Mouse (Mus musculus) common myeloid progenitor, adult 5-6 weeks (primary cell): ENCODE data around the gene Nmnat1. TPM values are rescaled to one million over a fixed set of nuclear protein-coding genes. Genes with fewer than 3 reads are reported as not detected.
"Not testable (repeated sequence)": the region's sequence is repeated elsewhere in the genome, so short reads cannot be mapped to it uniquely, and the experiment has no call there.

Experiments used
- ATAC-seq: replicated peaks from 2 replicates; pipeline ENCODE4 v1.8.0; 2016; ENCODE audit warnings: low read depth, mild to moderate bottlenecking, moderate TSS enrichment, inconsistent platforms; ENCODE audit not compliant: poor library complexity, severe bottlenecking
- total RNA-seq: library from RNA; stranded (forward); fragments of 200-1000, 187-1606 nt; gene quantifications from 2 replicates; pipeline ENCODE4 v1.2.3, GENCODE M21; 2017

Gene Nmnat1
- total RNA-seq, 1 experiment from 2014 or later, result 15.5 TPM

DNA sequence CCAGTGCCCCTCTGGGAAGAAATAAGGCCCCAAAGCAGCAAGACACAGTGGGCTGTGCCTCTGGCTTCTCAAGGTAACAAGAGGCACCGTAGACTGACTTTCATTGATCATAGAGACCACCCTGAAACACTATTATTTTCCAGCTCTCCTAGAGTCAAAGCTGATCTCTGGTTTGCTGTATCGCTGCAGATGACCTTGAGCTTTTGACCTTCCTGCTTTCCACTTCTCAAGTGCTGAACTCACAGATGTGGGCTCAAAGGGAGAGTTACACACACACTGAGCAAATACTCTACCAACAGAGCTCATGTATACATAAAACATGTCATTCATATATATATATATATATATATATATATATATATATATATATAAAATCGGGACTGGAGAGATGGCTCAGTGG lies 34.4 kb downstream of the Nmnat1 start:
- no peak for ATAC-seq

DNA sequence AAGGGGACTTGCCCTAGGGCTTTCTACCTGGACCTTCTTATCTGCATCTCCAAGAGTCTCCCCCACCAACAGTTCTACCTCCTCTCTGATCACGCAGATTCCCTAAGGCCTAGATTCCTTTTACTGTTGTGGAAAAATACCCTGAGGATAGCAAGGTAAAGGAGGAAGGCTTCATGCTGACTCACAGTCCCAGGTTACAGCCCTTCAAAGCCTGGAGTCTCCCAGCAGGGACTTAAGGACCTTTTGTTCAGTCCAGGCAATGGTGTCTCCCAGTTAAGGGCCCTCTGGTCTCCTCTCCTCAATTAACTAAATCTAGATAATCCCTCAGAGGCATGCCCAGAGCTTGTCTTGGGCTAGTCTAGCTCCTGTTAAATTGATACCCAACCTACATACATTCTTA lies 38.7 kb downstream of the Nmnat1 start:
- ATAC-seq, result no peak

DNA sequence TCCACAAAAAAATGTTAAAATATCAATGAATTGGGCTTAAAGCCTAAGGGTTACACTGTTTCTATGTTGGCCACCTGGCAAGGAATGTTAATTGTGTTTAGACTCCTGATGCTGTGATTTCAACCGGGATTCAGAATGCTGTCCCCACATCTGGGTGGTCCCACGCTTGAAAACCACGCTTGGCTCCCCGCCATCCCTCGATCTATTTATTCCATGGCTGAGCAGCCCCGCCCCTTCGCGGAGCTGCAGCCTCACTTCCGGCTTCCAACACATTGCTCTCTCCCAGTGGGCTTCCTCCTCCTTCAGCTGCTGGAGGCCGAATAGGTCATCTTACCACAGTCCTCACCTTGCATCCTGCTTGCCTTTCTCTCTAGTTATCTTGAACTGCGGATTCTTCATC lies 39.1 kb downstream of the Nmnat1 start:
- ATAC-seq, result peak; percentile 52

DNA sequence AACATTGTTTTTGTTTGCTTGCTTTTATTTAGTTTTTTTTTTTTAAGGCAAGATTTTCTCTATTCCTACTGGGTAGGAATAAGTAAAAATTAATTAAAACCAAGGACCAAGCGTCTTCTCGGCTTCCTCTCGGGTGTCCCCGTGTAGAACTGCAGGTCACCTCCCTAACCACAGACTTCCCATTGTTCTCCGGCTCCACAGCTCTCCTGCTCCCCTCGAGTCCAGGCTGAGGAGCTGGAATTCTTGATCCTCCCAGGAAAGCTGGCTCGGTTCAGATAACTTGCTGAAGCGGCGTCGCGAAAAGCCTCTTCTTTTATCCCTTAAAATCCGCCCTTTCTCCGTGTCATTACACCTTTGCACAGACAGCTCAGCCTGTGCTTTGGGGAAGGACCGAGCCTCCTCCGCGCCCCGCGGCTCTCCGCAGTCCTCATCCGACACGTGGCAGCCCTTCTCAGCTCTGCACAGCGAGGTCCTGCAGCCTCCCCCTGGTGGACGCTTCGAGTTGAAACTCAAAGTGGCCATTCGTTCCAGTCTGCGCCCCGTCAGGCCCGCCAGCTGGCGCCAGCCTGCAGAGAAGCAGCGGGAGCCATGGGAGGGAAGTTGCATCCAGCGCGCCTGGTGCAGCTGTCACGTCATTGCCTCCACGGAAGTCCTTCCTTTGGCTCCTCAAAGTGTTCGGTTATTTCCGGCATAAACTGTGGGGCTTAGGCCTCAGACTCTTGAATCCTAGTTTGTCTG lies 39.9 kb downstream of the Nmnat1 start:
- ATAC-seq, result peak; percentile 99

DNA sequence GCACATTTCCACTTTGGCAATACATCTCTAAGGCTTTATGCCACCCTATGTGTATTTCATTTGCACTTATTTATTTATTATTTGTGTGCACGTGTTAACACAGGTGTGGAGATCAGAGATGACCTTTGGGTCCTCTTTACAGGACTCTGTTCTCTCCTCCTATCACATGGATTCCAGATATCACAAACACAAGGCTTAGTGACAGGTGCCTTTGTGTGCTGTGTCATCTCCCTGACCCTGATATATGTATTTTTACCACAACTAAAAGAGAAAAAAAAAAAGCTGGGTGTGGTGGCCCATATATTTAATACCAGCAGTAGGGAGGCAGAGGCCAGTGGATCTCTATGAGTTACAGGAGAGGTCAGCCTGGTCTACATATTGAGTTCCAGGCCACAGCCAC lies 40.5 kb downstream of the Nmnat1 start:
- ATAC-seq, result no peak

DNA sequence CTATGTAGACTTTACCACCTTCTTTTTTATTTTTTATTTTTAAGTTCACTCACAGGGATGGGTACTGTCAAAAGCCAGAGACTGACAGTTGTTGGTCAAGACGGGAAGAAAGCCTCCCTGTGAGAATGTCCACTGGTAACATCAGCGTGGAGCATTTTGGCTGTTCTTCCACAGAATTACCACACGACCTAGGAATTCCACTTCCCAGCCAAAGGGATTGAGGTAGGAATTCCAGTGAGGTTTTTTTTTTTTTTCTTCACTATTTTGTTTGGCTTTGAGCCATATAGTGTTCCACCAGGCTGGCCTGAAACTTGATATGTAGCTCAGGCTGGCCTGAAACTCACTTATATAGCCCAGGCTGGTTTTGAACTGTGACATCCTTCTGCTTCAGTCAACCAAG lies 42.6 kb downstream of the Nmnat1 start:
- ATAC-seq, result no peak

DNA sequence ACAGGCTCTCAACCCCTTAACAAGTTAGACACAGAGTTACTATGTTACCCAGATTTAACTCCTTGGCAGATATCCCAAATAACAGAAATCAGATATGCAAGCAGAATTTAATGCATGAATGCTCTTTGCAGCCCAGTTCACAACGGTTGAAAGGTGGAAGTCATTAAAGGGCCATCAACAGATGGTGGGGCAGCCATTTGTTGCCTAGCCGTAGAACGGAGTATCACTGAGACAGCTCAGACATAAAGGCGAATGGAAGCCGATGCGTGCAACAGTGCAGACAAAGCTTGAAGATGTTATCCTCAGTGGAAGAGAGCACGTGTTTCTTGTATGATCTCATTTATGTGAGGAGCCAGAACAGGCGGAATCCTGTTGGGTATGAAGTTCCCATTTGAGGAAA lies 44.4 kb downstream of the Nmnat1 start:
- ATAC-seq, result no peak

DNA sequence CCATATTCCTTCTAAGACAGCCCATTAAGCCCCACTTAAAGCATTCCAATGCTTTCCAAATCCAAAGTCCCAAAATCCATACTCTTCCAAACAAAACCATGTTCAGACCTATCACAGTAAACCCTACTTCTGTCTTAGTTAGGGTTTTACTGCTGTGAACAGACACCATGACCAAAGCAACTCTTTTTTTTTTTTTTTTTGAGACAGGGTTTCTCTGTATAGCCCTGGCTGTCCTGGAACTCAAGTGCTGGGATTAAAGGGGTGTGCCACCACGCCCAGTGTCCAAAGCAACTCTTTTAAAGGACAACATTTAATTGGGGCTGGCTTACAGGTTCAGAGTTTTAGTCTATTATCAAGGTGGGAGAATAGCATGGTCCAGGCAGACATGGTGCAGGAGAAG lies 53.1 kb downstream of the Nmnat1 start:
- ATAC-seq, result not testable (repeated sequence)

DNA sequence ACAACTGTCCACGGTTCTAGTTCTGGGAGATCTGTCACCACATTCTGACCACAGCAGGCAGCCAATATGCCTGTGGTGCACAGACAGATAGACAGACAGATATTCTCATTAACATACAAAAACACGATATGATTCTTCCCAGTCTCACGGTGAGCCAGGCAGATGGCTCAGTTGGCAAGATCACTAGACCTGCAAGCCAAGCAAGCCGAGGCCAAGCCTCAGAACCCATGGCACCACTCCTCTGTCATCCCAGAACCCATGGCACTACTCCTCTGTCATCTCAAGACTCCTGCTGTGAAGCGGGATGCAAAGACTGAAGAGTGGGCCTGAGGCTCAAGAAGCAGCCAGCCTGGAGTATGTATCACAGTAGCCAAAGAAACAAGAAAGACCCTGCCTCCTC lies 55.4 kb downstream of the Nmnat1 start:
- ATAC-seq, result no peak

DNA sequence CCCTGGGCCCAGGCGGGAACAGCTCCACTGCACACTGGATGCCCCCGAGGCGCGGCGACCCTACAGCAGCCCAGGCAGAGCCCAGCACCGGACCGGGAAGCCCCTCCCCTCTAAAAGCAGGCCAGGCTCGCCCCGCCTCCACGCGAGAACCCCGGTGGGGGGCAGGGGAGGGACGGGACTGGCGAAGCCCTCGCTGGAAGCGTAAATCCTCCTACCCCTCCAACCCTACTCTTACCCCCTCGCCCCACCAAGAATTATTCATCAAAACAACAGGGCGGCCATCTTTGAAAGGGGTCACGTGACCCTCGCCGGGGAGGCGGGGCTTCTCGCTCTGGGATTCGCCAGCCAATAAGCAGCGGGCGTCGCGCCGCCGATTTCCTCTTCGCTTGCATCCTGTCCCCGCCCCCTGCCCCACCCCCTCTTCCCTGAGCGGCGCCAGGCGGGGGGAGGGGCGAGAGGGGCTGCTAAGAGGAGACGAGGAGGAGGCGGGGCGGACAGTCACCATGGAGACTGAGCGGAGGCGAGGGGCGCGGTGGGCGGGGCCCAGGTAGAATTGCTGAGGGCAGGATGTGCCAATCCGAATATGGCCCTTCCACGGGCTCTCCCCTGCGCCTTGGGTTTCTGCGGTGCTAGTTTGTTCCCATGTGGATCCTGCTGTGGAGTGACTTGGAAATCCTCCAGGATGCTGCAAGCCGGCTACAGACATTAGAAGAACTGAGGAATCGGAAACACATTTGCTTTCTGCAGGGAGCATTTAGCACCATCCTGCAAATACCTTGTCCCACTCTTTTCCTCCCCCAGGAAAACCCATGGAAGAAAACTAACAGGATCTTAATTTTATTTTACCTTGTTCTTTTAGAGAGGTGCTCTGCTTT lies 58.4 kb downstream of the Nmnat1 start, which contains the start of gene Ube4b:
Gene Ube4b, minus strand, starts transcription at position 425 of the 875 bp plus-strand sequence.
- peak; percentile 86 for ATAC-seq

DNA sequence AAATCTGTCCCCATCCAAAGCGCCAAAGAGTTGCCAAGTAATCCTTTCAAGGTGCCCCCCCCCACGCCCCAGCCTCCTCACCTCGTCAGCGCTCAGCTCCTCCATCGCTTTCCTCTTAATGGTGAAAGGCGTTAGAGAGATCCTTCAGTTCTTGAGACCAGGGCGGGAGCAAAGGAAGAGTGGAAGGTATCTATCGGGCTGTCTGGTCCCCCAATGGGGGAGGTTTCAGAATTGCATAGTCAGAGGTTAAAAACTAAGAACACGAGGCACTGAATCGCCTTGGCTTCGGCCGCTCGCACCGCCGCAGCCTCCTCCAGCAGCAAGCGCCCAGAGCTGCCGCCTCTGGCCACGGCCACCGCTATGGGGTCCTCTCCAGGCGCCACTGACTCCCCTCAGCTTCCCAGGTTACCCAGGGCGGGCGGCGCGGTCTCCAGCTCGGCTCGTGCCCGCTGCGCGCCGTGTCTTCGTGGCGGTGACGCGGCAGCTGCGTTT lies 59.2 kb downstream of the Nmnat1 start:
- ATAC-seq, result peak; percentile 43

DNA sequence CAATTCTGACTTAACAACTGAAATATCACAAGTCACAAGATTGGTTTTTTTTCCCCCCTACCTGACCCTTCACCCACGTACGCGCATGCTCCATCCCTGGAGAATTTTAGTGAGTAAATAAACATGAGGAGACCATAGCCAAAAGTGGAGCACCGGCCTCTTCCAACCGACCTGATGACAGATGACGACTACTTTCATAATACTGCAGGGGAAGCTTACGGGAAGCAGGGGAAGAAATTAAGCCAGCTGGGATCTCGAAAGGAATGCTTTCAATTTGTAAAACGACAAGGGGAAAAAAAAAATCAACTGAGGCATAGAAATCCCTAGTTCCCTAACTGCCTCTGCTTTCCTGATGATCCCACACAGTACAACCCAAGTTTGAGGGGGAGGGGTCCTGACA lies 60.2 kb downstream of the Nmnat1 start:
- ATAC-seq, result no peak

DNA sequence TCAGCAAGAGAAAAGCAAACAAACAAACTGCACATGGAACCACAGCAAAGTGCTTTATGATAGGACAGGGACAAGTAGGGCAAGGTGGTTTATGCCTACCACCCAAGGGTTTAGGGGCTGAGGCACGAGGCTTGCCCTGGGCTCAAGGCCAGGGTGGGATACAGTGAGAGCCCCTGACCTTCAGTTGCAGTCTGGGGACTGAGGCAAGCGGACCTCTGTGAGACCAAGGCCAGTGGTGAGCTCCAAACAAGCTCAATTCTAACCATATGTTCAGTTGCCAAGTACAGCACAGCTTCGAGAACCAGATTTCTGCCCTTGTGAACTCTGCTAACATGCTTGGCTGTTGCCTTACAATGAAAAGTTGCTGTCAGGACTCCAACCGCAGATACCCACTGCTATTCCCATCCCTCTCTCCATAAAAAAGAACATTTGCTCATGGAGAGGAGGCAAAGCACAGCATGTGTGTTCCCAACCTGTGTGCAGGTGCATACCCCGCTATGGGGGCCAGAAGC lies 67.1 kb downstream of the Nmnat1 start:
- ATAC-seq, result no peak

Other genes starting within 250 kb of the Nmnat1 start
- gene Kif1b, start 177.5 kb downstream of the Nmnat1 start, total RNA-seq, result 6.0 and 6.6 TPM in 2 replicates
- 48.4 and 55.1 TPM in 2 replicates for gene Ube4b, start 58.5 kb downstream of the Nmnat1 start, total RNA-seq
- not detected in 2 replicates for gene Rbp7, start 30.2 kb downstream of the Nmnat1 start, total RNA-seq
- not detected in 2 replicates for gene Tmem274, start 7.8 kb downstream of the Nmnat1 start, total RNA-seq
- gene Lzic, start within 50 bp of the Nmnat1 start, total RNA-seq, result 37.7 and 83.2 TPM in 2 replicates
- gene Ctnnbip1, start 33.0 kb upstream of the Nmnat1 start, total RNA-seq, result 4.7 and 6.6 TPM in 2 replicates
- gene Clstn1, start 101.3 kb upstream of the Nmnat1 start, total RNA-seq, result 11.7 and 13.4 TPM in 2 replicates
- gene Pik3cd, start 217.4 kb upstream of the Nmnat1 start, total RNA-seq, result 37.2 and 44.6 TPM in 2 replicates